Mouse (Mus musculus): ENCODE measurements around the gene Adgrg7. TPM values are rescaled to one million over a fixed set of nuclear protein-coding genes. Genes with fewer than 3 reads are reported as not detected.

Adgrg7 gene
- polyA plus RNA-seq, 1 experiment from 2014 or later: 0.12 TPM

DNA sequence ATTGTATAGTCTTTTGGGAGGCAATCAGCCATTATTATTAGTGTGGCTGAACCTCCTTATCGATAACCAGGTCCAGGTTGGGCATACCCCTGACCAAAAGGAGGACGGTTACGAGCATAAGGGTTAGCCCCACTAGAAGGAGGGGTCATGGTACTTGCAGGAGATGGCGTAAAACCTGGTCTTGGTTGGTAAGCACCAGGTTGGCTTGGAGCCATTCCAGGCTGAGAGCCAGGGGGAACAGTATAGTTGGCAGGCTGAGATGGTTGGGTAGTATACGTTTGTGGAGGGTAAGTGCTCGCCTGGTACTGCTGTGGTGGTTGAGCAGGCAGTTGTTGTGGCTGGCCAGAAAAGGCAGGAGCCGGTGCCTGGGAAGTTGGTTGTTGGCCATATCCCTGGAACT is 104.9 kb downstream of the Adgrg7 start:
- WGBS: 92% methylated on average over 7 of the region's 7 CpGs
- Histone ChIP-seq H3K9ac (replicated peaks; ENCODE audit: low read depth, low read length) (no peak overlapping the region), H3K4me1 (ENCODE audit: control insufficient read depth, insufficient read depth, low read length) (no peaks in the 10 kb centered on the region), H3K4me2 (replicated peaks; ENCODE audit: low read depth, low read length) (no peak overlapping the region), H3K4me3 (ENCODE audit: low read depth, low read length) (no peak overlapping the region), H3K36me3 (ENCODE audit: control insufficient read depth, insufficient read depth, low read length) (peaks cover 46% of the 10 kb centered on the region), H3K27ac (ENCODE audit: low read length) (no peak overlapping the region), H3K27me3 (ENCODE audit: control insufficient read depth, insufficient read depth, low read length) (no peaks in the 10 kb centered on the region), H3K9me3 (ENCODE audit: control insufficient read depth, low read depth, low read length) (no peaks in the 10 kb centered on the region)
- no peak for ATAC-seq (ENCODE audit: insufficient number of reproducible peaks, insufficient read depth, low FRiP score, low read depth)

- Histone ChIP-seq H3K9me3 (ENCODE audit: control insufficient read depth, low read depth, low read length) (no peaks in the 10 kb centered on the region), H3K27ac (ENCODE audit: low read length) (no peak overlapping the region), H3K4me1 (ENCODE audit: control insufficient read depth, insufficient read depth, low read length) (no peaks in the 10 kb centered on the region), H3K36me3 (ENCODE audit: control insufficient read depth, insufficient read depth, low read length) (peaks cover 38% of the 10 kb centered on the region), H3K27me3 (ENCODE audit: control insufficient read depth, insufficient read depth, low read length) (no peaks in the 10 kb centered on the region), H3K4me3 (ENCODE audit: low read depth, low read length) (no peak overlapping the region), H3K4me2 (replicated peaks; ENCODE audit: low read depth, low read length) (no peak overlapping the region), H3K9ac (replicated peaks; ENCODE audit: low read depth, low read length) (no peak overlapping the region)
- WGBS: 88% methylated on average over 5 of the region's 5 CpGs
- ATAC-seq (ENCODE audit: insufficient number of reproducible peaks, insufficient read depth, low FRiP score, low read depth): no peak
Observed at GRCm38 (mm10) chr16:56686747-56687146, 108.9 kb downstream of the Adgrg7 start.

- ATAC-seq (ENCODE audit: insufficient number of reproducible peaks, insufficient read depth, low FRiP score, low read depth): no peak
- WGBS: 78% methylated on average over 8 of the region's 8 CpGs
- Histone ChIP-seq H3K4me3 (ENCODE audit: low read depth, low read length) (no peak overlapping the region), H3K9ac (replicated peaks; ENCODE audit: low read depth, low read length) (no peak overlapping the region), H3K27me3 (ENCODE audit: control insufficient read depth, insufficient read depth, low read length) (no peaks in the 10 kb centered on the region), H3K27ac (ENCODE audit: low read length) (no peak overlapping the region), H3K9me3 (ENCODE audit: control insufficient read depth, low read depth, low read length) (no peaks in the 10 kb centered on the region), H3K4me2 (replicated peaks; ENCODE audit: low read depth, low read length) (no peak overlapping the region), H3K36me3 (ENCODE audit: control insufficient read depth, insufficient read depth, low read length) (peaks cover 9% of the 10 kb centered on the region; the same call in 1 of the 2 replicates), H3K4me1 (ENCODE audit: control insufficient read depth, insufficient read depth, low read length) (no peaks in the 10 kb centered on the region)
Observed at GRCm38 (mm10) chr16:56681010-56681645, 114.5 kb downstream of the Adgrg7 start.

- no peaks in the 10 kb centered on the region for H3K27me3 ChIP-seq (ENCODE audit: control insufficient read depth, insufficient read depth, low read length)
- no peak overlapping the region for H3K4me2 ChIP-seq (replicated peaks; ENCODE audit: low read depth, low read length)
- WGBS: 61% methylated on average over 4 of the region's 4 CpGs
- H3K36me3 ChIP-seq (ENCODE audit: control insufficient read depth, insufficient read depth, low read length): no peaks in the 10 kb centered on the region
- H3K27ac ChIP-seq (ENCODE audit: low read length): no peak overlapping the region
- no peaks in the 10 kb centered on the region for H3K4me1 ChIP-seq (ENCODE audit: control insufficient read depth, insufficient read depth, low read length)
- no peaks in the 10 kb centered on the region for H3K9me3 ChIP-seq (ENCODE audit: control insufficient read depth, low read depth, low read length)
- ATAC-seq (ENCODE audit: insufficient number of reproducible peaks, insufficient read depth, low FRiP score, low read depth): no peak
- no peak overlapping the region for H3K9ac ChIP-seq (replicated peaks; ENCODE audit: low read depth, low read length)
- no peak overlapping the region for H3K4me3 ChIP-seq (ENCODE audit: low read depth, low read length)
Observed at GRCm38 (mm10) chr16:56677146-56677545, 118.5 kb downstream of the Adgrg7 start.

Other genes starting within 250 kb of the Adgrg7 start
- gene Tfg, start 78.4 kb downstream of the Adgrg7 start, polyA plus RNA-seq (2014; fragmentation: Nextera tagmentation; extraction: Ambion mirVana): 183 and 185 TPM in 2 replicates
- 53.8 and 56.5 TPM in 2 replicates for gene Tmem45a, start 90.3 kb upstream of the Adgrg7 start, polyA plus RNA-seq (2014; fragmentation: Nextera tagmentation; extraction: Ambion mirVana)
- gene Lnp1, start 132.2 kb upstream of the Adgrg7 start, polyA plus RNA-seq (2014; fragmentation: Nextera tagmentation; extraction: Ambion mirVana): not detected in 2 replicates